Mouse (Mus musculus): ENCODE data around the gene Zfp459. TPM values are rescaled to one million over a fixed set of nuclear protein-coding genes. Genes with fewer than 3 reads are reported as not detected.

The Zfp459 gene
- total RNA-seq, 4 experiments from 2014 or later: 3.4 to 5.9 (median 4.4) TPM

Other genes starting within 250 kb of the Zfp459 start
- 1 to 10 TPM; 4.7 to 7.2 (median 5.8) TPM for gene Rsl1, start 248.2 kb downstream of the Zfp459 start, total RNA-seq (2022)
- gene Zfp455, start 226.9 kb downstream of the Zfp459 start, total RNA-seq (2022): 1 to 10 TPM; 2.3 to 4.3 (median 3.8) TPM
- 10 to 100 TPM; 18.2 to 26.5 (median 23.8) TPM for gene Zfp458, start 143.0 kb downstream of the Zfp459 start, total RNA-seq (2022)
- gene Zfp457, start 114.9 kb downstream of the Zfp459 start, total RNA-seq (2022): 1 to 10 TPM; 5.0 to 9.0 (median 6.3) TPM
- 1 to 10 TPM; 3.2 to 4.3 (median 3.9) TPM for gene Zfp595, start 88.8 kb downstream of the Zfp459 start, total RNA-seq (2022)
- gene Gm28044, start 60.9 kb downstream of the Zfp459 start, total RNA-seq (2022): 1 to 10 TPM in 2 of 4 experiments, not detected in 2; 1.1 to 3.2 TPM
- 1 to 10 TPM; 1.1 to 2.0 (median 1.3) TPM for gene Zfp953, start 60.8 kb downstream of the Zfp459 start, total RNA-seq (2022)
- not detected for gene Gm28041, start 45.7 kb downstream of the Zfp459 start, total RNA-seq (2022)
- 1 to 10 TPM; 1.0 to 1.9 (median 1.6) TPM for gene Zfp456, start 45.6 kb downstream of the Zfp459 start, total RNA-seq (2022)
- gene Zfp429, start 21.6 kb downstream of the Zfp459 start, total RNA-seq (2022): 1 to 10 TPM; 2.2 to 4.5 (median 2.4) TPM
- gene Zfp874a, start 30.2 kb upstream of the Zfp459 start, total RNA-seq (2022): 10 to 100 TPM; 10.5 to 18.9 (median 15.5) TPM
- 10 to 100 TPM; 12.4 to 23.2 (median 17.5) TPM for gene Zfp874b, start 62.8 kb upstream of the Zfp459 start, total RNA-seq (2022)
- 10 to 100 TPM in 2 of 4 experiments, 1 to 10 TPM in 2; 8.4 to 12.4 (median 10.4) TPM for gene Zfp58, start 79.1 kb upstream of the Zfp459 start, total RNA-seq (2022)
- gene Gm26965, start 104.7 kb upstream of the Zfp459 start, total RNA-seq (2022): under 1 TPM in 1 of 4 experiments, not detected in 3; 0.25 TPM
- 10 to 100 TPM; 21.4 to 24.6 (median 23.7) TPM for gene Zfp87, start 104.8 kb upstream of the Zfp459 start, total RNA-seq (2022)
- gene Zfp748, start 132.4 kb upstream of the Zfp459 start, total RNA-seq (2022): 10 to 100 TPM in 3 of 4 experiments, 1 to 10 TPM in 1; 9.4 to 12.5 (median 10.5) TPM
- gene Zfp729b, start 188.3 kb upstream of the Zfp459 start, total RNA-seq (2022): 10 to 100 TPM in 1 of 4 experiments, 1 to 10 TPM in 3; 8.7 to 10.2 (median 9.1) TPM
- gene Gm49345, start 216.4 kb upstream of the Zfp459 start, total RNA-seq (2022): 1 to 10 TPM in 3 of 4 experiments, not detected in 1; 1.1 to 2.5 (median 1.7) TPM
- 10 to 100 TPM in 3 of 4 experiments, 1 to 10 TPM in 1; 9.2 to 12.6 (median 10.6) TPM for gene Zfp729a, start 216.4 kb upstream of the Zfp459 start, total RNA-seq (2022)

All from layer of hippocampus, adult 8-10 months (tissue).